Mouse (Mus musculus) left cerebral cortex, postnatal 14 days (tissue): ENCODE measurements around the gene Abhd15. TPM values are rescaled to one million over a fixed set of nuclear protein-coding genes. Genes with fewer than 3 reads are reported as not detected.
A peak's percentile ranks its signal among the peaks of the same experiment; 100 is the strongest.
"Not testable (repeated sequence)": the region's sequence is repeated elsewhere in the genome, so short reads cannot be mapped to it uniquely, and the experiment has no call there.

ENCODE experiments used
- DNase-seq, 2 experiments: peaks; one replicate each; pipeline ENCODE4 v3.0.0; 2021 to 2022; ENCODE audit warnings: low spot score in 2 of 2, mixed read lengths in 1 of 2
- intact Hi-C: fragments of 180-260 bp; cut with DNase I; formaldehyde crosslinking; loops from one replicate; pipeline ENCODE4 v1.15.1; 2025
- total RNA-seq, 2 experiments: library from RNA; stranded (reverse); gene quantifications; 2 replicates each; pipeline ENCODE4 v1.2.3; 2021

The Abhd15 gene
- total RNA-seq, 2 experiments from 2014 or later, result 1.6 to 1.7 TPM

DNA sequence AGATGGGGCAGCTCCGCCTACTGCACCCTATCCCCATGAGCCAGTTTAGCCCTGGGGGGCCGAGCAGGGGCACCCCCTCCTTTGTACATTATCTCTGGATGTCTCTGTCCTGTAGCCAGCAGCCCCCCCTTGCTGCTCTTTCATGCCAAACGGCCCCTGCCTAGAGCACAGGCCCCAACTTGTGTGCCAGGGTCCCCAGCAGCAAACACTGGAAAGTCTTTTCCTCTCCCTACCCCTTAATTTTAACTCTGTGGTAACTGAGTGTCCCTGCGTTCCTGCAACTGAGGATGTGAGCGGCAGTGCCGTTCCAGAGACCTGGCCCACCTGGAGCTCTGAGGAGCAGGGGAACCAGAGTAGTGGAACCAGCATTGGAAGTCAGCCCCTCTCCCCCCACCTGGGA lies 8.0 kb upstream of the Abhd15 start:
- DNase-seq, result no peak
- intact Hi-C loops, result loop anchor here (5.0 kb wide), 1 partner anchor 120 kb away; no protein-coding TSS in a partner anchor

DNA sequence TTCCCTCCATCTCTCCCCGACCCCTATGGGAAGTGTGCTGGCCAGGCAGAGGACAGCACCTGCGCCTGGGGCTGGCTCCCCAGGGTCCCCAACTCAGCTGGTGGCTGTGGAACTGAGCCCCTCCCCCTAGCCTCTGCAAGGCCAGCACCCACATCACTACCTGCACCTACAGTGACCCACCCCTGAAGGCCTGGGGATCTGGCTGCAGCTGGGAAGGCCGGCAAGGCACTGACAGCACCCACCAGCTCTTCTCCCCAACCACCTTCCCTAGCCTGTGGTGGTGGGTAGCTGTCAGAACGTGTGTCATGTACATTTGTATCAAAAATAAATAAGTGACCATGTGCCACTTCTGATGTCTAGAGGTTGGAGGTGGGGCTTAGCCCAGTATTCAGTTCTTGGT lies 7.5 kb upstream of the Abhd15 start:
- intact Hi-C loops, result loop anchor here (5.0 kb wide), 1 partner anchor 120 kb away; no protein-coding TSS in a partner anchor
- DNase-seq, result no peak

DNA sequence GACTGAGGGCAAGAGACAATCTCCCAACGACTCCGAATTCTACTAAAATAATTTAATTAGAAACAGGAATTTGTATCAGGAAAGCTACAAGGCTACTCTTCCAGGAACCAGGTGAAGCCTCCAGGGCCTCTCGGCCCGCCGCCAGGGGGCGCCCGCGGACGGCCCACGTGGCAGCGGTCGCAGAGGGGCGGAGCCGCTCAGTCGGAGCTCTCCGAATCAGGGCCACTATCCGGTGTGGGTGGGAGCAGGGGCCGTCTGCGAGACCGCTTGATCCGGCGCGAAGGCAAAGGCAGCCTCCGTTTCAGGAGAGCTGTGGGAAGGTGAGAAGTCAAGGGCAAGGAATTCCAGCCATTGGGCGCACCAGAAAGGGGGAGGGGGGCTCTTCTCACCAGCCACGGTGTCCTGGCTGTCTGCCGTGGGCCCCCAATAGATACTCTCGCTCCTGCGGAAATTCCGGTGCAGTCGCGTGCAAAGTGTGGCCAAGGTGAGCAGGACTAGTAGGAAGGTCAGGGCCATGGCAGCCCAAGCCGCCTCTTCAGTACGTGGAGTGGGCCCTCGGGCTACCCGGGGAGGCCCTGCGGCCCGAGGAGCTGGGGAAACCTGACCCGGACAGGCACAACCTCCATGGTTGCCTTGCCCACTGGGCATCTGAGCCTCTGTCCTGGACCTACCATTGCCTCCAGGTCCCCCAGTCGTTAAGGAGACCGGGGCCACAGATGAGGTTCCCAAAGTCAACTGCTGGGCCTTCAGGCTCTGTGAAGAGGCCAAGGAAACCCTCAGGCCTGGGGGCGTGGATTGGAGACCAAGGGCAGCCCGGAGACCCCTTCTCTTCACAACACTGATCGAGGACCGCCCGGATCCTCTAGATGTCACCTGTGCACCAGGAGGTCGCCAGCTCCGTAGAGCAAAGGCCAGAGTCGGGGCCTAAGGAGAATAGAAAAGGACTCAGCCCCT lies 6.6 kb upstream of the Abhd15 start:
- intact Hi-C loops, result loop anchor here (5.0 kb wide), 1 partner anchor 119 kb away; no protein-coding TSS in a partner anchor
- DNase-seq, result peak; percentile 89

DNA sequence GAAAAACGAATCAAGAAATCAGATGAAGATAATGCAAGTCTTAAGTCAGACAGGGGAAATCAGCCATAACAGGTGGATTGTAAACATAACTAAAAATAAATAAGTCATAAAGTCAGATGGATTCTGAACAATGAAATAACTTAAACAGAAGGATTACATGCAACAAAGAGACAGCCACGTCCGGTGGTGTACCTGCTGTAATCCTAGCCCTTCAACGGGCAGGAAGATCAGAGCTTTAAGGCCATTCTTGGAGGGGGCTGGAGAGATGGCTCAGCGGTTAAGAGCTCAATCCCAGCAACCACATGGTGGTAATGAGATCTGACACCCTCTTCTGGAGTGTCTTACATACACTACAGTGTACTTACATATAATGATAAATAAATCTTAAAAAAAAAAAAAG lies 3.6 kb upstream of the Abhd15 start:
- intact Hi-C loops, result no loop called here

DNA sequence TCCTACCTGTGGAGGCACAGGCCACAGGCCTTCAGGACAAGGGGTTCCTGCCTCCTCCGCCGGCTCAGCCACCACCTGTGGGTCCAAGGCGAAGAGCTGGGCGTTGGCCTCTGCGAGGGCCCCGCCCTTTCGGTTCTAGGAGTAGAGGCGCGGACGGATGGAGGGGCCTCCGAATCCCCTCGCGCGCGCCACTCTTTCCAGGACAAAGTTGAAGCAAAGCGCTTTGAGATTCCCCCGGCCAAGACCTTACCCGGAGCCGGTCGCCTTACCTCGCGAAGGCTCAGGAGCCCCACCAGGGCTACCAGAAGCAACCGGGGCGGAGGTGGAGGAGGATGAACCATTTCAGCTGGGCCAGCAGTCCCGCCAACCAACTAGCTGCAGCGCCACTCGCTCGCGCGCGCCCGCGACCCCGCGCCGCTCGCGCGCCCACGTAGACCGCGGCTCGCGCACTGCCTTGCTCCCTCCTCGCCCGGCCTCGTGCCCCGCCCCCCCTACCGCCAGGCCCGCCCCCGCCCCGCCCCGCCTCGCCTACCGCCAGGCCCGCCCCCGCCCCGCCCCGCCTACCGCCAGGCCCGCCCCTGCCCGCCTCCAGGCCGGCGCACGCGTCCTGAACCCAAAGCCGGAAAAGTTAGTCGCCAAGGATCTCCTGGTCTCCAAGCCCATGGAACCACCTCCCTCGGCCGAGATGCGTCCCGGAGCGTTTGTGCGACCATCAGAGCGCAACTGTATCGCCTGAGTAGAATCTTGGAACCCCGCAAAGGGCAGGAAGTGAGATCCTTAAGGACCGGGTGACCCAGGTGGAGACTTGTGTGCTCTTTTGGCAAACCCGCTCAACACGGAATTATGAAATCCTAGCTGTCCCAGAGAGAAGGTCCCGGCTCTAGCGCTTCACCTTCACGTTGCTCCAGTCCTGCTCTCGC lies 1.8 kb upstream of the Abhd15 start:
- peak in 1 of 2 experiments; percentile 76 for DNase-seq
- intact Hi-C loops, result no loop called here

More for the DNA sequence above, 3.6 kb upstream of the Abhd15 start:
- no peak for DNase-seq

DNA sequence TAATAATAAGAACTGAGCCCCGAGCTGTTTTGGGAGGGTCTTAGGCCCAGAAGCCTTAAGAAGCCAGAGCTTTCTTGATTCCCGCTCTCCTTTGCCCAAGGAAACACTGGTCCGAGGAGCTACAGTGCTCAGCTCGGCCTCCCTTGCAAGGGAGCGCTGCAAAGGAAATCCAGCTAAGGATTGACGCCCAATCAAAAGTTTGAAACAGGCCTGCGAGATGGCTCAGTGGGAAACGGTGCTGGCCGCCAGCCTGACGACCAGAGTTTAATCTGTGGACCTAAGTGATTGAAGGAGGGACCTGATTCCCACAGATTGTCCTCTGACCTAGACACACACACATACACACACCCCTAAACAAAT lies 1.1 kb upstream of the Abhd15 start:
- DNase-seq, result no peak
- intact Hi-C loops, result no loop called here

DNA sequence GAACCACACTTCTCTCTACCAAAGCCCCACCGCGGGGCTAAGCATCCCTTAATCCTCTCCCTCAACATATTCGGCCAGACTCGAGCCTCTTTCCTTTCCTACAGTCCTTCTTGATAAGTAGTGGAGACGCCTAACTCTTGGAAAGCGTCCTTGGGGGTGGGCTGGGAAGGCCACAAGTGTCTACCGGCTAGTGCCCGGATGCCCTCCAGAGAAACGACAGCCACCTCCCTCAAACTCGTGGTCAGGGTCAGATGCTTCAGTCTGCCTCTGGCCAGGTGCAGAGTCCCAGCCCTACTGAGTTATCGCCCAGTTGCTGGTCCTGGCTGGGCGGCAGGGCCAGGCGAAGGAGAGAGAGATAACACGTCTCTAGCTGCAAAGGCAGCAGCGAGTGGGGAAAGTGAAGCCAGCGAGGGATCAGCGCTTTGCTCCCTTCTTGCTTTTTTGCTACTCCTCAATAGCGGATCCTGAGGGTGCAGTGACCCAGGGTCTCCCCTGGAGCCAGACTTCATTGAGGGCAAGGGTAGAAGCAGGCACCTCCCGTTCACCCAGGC lies 565 bp upstream of the Abhd15 start:
- no peak for DNase-seq
- intact Hi-C loops, result no loop called here

DNA sequence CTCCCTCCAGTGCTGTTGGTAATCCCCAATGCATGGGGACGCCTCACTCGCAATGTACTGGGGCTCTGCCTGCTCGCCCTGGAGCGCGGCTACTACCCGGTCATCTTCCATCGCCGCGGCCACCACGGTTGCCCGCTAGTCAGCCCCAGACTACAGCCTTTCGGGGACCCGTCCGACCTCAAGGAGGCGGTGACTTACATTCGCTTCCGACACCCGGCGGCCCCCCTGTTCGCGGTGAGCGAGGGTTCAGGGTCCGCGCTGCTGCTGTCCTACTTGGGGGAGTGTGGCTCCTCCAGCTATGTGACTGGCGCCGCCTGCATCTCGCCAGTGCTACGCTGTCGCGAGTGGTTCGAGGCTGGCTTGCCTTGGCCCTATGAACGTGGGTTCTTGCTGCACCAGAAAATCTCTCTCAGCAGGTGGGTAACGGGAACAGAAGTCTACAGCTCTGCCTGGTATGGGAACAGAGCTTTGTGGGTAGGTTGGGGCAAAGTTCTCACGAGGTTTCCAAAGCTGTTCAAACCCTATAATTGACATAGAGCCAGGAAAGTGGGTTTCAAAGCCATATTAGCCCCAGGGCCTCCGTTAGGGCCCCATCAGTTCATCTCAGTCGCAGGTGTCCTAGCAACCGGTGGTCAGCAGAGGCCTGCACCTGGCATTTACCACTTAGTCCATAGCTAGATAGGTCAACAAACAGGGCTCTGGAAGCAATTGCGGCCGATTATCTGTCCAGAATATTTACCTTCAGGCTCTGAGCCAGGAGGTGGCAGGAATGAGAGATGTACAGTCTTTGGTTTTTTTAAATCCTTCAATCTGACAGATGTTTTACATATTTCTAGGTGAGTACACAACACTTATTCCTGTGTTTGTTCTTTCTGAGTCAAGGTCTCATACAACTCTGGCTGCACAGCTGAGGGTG lies 974 bp downstream of the Abhd15 start, which contains the start of gene Trp53i13:
TSS of gene Trp53i13 (minus strand) at position 344 of the 916 bp plus-strand sequence.
- intact Hi-C loops, result no loop called here
- DNase-seq, result no peak

DNA sequence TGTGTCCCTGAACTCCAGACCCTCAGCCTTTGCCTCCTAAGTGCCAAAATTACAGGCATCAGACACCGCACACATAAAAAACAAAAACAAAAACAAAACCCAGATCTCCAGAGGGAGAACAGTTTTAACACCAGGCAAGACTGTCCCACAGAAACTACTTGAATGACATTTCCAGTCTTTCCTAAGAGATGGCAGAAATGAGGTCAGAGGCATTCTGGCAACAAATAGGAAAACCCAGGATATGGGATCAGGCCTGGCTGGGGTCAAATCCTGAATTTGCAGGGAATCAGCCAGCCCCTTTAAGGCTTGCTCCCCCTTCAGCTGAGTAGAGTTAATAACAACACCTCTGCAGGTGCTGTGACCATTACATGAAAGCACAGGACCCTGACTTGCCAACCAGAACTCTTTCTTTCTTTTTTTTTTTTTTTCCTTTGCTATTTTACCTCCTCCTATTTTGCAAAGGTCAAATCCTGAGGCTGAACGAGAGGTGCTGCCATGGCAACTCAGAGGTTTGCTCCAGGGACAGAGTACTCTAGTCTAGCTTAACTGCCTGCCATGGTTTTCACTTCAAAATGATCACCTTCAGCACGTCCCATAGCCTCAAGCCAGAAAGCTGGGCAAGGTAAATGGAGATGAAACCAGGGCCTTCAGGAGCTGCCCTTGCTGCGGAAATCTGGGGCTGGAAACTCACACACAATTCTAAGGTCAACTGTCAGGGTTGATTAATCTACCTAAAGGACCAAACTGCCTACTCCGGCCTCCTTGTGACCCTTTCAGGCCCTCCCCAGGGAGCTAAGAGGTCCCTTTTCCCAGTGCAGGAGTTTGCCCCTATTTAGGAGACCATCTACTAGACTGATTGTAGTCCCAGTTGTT lies 1.9 kb downstream of the Abhd15 start:
- no peak for DNase-seq
- intact Hi-C loops, result no loop called here

DNA sequence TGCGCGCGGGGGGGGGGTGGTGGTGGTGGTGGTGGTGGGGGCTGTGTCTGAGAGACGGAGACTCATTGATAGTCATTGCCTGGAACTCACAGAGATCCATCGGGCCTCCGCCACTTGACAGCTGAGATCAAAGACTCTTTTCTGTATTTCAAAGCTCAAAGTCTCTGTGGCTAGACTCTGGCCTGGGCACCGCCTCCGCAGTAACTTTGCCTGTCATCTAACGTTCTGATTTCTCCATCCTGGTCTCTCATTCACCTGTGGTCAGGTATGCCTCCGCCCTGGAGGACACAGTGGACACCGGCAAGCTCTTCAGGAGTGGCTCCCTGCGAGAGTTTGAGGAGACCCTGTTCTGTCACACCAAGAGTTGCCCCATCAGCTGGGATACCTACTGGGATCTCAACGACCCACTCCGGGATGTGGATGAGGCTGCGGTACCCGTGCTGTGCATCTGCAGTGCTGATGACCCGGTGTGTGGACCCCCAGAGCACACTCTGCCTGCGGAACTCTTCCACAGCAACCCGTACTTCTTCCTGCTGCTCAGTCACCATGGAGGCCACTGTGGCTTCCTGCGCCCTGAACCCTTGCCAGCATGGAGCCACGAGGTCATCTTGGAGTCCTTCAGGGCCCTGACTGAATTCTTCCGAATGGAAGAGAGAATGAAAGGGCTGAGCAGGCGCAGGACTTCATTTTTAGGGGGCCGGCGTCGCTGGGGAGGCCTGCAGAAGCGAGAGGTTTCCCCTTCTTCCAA lies 3.3 kb downstream of the Abhd15 start:
- no peak for DNase-seq
- intact Hi-C loops, result no loop called here

DNA sequence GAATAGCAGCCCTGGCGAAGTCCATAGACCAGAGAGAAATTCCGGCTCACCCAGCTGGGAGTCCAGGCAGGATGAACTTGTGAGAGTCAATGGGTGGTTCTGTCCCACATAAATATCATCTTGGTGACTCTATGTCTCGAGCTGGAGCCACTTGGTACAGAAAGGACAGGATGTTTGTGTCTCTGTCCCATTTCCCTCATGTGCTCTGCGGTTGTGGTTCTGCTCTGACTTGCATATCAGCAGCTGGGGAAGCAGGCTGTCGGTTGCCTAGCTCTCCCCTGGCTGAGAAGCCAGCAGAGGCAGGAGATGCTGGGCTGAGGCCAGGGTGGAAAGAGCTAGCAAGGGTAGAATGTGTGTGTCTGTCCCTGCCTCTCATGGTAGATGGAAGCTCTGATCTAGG lies 4.1 kb downstream of the Abhd15 start, which contains the start of gene Gm10392:
TSS of gene Gm10392 (minus strand) at position 156 of the 400 bp plus-strand sequence.
- intact Hi-C loops, result no loop called here
- no peak for DNase-seq

DNA sequence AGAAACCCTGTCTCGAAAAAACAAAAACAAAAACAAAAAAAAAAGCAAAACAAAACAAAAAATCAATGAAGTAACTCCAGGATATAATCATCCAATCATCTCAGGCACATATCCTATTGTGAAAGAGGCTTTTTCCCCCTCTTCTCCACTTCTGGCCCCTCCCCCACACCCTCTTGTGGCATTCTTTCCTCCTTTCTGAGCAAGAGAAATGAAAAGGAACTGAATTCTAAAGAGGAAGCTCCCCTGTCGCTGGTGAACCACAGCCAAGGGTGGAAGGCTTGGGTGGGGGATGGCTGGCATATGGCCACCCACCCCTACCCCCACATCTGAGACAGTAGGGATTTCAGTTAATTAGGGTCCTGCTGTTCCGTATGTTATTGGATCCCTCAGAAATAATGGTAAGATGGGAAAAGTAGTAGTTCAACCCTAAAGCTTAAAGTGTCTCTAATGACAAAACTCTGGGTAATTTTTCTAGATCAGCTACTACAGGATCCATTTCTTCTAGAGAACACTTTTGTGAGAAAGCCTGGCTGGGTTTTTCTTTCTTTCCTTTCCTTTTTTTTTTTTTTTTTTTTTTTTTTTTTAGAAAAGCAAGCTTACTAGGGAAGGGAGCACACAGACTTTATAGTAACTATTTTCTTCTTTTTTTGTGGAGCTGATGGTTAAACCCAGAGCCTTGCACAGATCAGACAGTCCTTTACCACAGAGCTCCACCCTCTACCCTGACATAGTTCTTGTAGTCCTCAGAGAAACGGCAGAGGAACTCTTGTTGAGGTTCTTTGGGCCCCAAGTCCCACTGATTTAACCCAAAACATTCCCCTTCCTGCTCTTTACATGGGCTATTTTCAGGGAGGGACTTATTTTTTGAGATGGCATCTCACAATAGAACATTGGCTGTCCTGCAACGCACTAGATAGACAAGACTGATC lies 5.9 kb downstream of the Abhd15 start:
- no peak for DNase-seq
- intact Hi-C loops, result no loop called here

DNA sequence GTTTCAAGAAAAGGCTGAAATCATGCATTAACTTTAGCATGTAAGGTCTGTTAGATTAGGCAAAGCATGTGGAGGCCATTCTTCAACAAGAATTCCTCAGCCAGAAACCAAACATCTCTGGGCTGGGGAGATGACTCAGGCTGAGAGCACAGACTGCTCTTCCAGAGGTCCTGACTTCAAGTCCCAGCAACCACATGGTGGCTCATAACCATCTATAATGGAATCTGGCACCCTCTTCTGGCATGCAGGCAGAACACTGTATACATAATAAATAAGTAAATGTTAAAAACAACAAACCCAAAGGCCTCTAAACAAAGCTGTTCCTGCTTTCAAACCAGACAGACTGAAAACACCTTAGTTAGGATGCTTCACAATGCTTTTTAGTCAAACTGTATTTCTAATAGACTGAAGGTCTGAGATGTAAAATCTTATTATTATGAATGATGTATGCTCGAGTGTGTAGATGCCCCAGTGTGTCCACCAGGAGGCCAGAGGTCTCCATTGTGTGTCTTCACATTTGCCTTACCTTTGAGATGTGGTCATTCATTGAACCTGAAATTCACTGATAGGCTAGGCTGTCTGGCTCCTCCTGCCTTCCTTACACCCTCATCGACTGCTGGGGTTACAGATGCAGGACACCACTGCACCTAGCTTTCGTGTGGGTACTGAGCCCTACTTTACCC lies 11.0 kb downstream of the Abhd15 start:
- no peak for DNase-seq
- intact Hi-C loops, result no loop called here

DNA sequence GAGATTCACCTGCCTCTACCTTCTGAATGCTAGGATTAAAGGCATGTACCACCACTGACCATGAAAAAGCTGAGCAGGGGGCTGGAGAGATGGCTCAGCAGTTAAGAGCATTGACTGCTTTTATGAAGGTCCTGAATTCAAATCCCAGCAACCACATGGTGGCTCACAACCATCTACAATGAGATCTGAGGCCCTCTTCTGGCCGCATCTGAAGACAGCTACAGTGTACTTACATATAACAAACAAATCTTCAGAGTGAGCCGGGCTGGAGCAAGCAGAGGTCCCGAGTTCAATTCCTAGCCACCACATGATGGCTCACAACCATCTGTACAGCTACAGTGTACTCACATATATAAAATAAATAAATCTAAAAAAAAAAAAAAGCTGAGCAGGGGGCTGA lies 13.5 kb downstream of the Abhd15 start:
- DNase-seq, intact Hi-C loops: not testable (repeated sequence)

DNA sequence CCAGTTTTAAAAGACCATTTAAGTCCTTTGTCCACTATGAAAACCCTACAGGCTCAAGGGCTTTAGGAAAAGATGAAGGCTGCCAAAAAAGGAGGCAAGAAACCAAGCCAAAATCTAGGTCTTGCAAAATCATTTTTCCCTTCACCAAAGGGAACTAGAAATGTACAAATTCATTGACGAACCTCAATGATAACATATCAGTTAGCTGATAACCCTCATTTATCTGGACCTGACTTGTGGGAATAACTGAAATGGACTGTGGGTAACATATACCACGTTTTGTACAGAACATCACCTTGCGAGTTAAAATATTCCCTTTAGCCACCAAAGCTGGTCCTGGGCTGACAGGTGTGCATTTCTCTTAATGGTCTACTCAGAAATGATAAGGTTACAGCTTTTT lies 14.7 kb downstream of the Abhd15 start:
- intact Hi-C loops, result no loop called here
- DNase-seq, result no peak
